Mouse (Mus musculus) mouse trophoblast stem cell (cell line): Measurements from ENCODE around the gene Gfod1.

Source experiments
- in situ Hi-C, 2 experiments: fragments of 300-500 bp; cut with MseI, MboI; formaldehyde crosslinking; loops; 2 replicates in 1 of 2; 3 replicates in 1 of 2; pipeline ENCODE4 v1.15.1; 2025

Gfod1 gene

GRCm38 (mm10) chr13:43203641-43204040 is 100.3 kb downstream of the Gfod1 start:
- in situ Hi-C loops = no loop called here

- in situ Hi-C loops = no loop called here
These were observed 100.7 kb downstream of the Gfod1 start for GRCm38 (mm10) chr13:43203234-43203633.

GRCm38 (mm10) chr13:43202351-43202750 is 101.6 kb downstream of the Gfod1 start:
- in situ Hi-C loops = no loop called here

DNA sequence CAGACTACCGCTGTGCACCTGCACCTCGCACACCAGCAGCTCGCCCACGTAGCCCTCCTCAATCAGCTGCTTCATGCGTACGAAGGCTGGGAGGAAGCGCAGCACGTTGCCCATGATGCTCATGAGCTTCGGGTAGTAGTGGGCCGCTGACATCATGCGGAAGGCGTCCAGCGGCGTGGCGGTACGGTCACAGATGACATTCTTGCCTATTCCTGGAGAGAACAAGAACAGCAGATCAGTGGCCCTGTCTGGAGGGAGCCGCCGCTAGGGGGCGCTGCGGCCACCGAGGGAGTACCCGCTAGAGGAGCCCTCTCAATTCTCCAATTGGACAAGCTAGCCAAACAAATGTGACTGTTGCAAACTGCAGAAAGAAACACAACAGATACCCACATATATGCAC is 102.9 kb downstream of the Gfod1 start:
- in situ Hi-C loops = no loop called here

DNA sequence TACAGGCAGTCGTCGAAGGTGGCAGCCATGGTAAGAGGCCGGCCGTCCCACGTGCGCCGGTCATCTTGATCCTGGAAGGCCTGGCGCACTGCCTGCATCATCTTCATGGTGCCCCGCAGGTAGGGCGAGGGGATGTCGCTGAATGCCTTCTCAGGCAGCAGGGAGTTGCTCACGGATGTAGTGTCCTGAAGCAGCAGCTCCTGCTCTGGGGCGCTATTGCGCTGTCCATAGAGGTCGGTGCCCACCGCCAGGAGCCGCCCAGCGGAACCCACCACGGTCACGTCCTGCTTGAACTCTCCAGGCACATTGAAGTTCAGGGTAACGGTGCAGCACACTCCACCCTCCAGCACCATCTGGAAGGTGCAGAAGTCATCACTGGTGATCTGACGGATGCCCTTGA is 103.5 kb downstream of the Gfod1 start:
- in situ Hi-C loops = no loop called here

GRCm38 (mm10) chr13:43199749-43200148 is 104.2 kb downstream of the Gfod1 start:
- in situ Hi-C loops = loop anchor here in 1 of 2 experiments (10.0 kb wide), 1 partner anchor 125 kb away; no protein-coding TSS in a partner anchor

DNA sequence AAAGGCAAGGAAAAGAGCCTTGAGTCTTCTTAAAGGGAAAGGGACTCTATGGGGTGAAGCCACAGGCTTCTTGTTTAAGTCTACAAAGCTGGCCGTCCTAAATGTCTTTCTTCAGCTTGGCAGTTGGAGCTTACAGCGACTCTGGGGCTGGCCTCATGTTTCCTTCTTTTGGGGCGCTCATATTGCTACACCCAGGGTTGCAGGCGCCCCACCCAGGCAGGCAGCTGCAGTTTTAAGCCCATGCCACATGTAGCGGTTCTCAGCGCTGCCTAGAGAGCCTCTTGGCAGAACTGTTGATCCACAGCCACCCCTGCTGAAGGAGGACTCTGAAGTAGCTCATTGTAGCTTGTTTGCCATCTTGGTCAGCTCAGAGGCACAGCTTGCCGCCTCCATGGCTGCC is 104.7 kb downstream of the Gfod1 start:
- in situ Hi-C loops = loop anchor here in 1 of 2 experiments (10.0 kb wide), 1 partner anchor 126 kb away; no protein-coding TSS in a partner anchor

DNA sequence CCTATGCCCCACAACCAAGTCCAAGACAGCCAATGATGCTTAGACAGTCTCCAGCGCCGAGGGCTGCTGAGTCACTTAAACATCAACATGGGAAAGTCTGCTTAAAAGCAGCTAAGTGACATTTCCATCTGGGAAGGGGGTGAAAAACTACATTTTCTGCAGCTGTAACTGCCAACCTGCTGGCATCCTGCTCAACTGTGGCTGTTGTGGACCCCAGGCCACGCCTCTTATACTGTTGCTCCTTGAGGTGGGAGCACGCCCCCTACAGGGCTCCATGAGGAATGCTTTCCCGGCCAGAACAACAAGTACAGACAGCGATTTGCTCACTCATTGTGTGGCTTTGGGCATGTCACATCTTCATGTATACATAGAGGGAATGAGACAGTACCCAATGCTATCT is 106.8 kb downstream of the Gfod1 start:
- in situ Hi-C loops = loop anchor here in 1 of 2 experiments (10.0 kb wide), 1 partner anchor 128 kb away; no protein-coding TSS in a partner anchor

GRCm38 (mm10) chr13:43196000-43196399 is 108.0 kb downstream of the Gfod1 start:
- in situ Hi-C loops = loop anchor here in 1 of 2 experiments (10.0 kb wide), 1 partner anchor 129 kb away; no protein-coding TSS in a partner anchor

- in situ Hi-C loops = loop anchor here in 1 of 2 experiments (10.0 kb wide), 1 partner anchor 131 kb away; no protein-coding TSS in a partner anchor
These were observed 110.0 kb downstream of the Gfod1 start for GRCm38 (mm10) chr13:43193932-43194331.

DNA sequence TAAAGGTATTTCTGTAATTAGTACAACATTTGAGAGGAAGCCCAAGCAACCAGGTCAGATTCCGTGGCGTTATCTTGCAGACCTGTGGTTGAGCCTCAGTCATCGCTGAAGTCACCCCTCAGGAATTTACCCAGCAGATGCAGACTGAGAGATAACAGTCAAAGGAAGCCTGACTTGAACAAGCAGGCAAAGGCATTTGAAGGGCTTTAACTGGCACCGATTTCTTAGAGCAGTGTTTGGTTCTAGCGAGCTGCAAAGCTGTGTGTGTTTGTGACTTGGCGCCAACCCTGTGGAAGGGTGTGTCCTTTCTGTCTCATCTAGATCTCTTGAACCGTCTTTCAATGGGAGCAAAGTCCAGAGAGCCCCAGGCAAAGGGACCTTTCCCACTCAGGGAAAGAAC is 110.7 kb downstream of the Gfod1 start:
- in situ Hi-C loops = loop anchor here in 1 of 2 experiments (10.0 kb wide), 1 partner anchor 132 kb away; no protein-coding TSS in a partner anchor

- in situ Hi-C loops = loop anchor here in 1 of 2 experiments (10.0 kb wide), 1 partner anchor 133 kb away; no protein-coding TSS in a partner anchor
These were observed 112.2 kb downstream of the Gfod1 start for GRCm38 (mm10) chr13:43191741-43192192.

DNA sequence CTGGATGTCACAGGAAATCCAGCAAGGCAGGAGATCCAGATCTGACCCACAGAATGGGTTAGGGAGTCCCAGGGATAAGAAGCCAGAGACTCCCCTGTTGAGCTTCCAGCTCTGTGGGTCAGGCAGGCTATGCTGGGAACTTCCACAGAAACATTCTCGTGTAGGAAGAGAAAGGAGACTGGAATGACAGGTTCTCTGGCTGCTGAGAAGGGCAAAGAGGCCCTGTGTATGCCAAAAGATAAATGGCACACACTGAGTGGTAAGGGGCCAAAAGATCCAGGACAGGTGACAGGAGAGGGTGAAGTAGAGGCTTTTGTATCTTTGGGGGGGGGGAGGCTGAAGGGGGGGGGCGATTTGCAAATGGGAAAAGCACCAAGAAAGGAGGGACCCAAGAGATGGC is 112.7 kb downstream of the Gfod1 start:
- in situ Hi-C loops = loop anchor here in 1 of 2 experiments (10.0 kb wide), 1 partner anchor 134 kb away; no protein-coding TSS in a partner anchor

DNA sequence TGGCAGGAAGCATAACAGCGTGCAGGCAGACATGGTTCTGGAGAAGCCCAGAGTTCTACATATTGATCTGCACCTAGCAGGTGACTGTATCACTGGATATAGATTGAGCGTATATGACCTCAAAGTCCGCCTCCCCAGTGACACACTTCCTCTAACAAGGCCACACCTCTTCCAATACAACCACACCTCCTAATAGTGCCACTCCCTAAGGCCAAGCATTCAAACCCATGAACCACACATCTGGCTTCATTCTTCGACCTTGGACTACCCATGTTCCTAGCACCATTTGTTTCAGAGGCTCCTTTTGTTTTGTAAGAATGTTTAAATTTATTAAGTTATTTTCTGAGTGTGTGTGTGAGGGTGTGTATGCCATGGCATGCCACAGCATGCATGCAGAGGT is 116.2 kb downstream of the Gfod1 start:
- in situ Hi-C loops = loop anchor here in 1 of 2 experiments (10.0 kb wide), 1 partner anchor 117 kb away; the partner anchor contains the start of gene Gfod1

DNA sequence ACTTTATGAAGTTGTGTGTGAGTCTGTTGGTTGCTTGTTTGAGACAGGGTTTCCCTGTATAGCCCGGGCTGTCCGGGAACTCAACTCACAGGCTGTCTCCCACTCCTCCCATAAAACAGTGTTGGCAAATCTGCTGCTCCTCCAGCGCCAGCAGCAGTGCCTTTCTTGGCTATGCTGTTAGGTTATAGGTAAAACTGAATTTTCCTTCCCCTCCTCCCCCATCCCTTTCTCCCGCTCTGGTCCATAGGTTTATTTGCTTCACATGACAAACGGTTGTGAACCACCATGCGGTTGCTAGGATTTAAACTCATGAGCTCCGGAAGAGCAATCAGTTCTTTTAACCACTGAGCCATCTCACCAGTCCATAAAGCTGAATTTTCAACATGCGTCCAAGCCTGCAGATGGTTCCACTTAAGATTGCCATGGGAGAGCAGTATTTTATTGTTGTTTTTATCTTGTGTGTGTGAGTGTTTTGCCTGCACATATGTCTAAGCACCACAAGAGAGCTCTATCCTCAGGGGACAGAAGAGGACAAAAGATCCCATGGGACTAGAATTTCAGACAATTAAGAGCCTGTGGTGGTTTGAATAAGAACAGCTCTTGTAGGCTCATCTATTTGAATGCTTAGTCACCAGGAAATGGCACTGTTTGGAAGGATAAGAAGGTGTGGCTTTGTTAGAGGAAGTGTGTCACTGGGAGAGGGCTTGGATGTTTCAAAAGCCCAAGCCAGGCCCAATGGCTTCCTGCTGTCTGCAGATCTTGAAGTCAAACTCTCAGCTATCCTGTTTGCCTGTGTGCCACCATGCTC is 120.5 kb downstream of the Gfod1 start:
- in situ Hi-C loops = loop anchor here in 1 of 2 experiments (10.0 kb wide), 1 partner anchor 121 kb away; the partner anchor contains the start of gene Gfod1

DNA sequence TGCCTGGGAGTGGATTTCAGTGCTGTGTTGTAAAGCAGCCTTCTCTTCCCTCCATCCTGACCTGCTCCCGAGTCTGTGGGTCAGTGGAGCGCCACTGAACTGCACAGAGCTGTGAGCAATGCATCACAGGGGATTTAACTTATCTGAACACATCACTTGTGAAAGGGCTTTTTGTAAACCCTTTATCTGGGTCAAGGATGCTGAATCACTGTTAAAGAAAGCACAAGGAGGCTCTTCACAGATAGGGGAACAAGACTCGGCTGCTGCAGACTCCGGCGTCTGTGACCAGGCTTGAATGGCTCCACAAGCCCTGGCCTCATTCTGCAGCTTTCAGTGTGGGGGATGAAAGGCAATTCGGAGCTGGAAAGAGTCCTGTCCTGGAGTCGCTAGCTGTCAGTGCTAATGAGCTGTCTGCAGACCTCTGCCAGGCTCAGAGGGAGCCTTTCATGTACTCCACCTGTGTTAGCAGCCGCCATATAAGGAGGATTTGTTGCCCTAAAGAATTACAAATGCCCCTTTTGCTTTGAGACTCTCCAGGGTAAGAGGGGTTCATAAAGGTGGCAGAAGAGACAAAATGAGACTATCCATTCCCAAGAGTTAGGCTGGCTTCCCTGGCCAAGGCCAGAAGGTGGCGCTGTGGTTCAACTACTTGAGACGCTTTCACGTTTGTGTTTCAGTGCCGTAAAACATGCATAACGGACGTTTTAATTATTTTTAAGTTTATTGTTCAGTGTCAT is 121.3 kb downstream of the Gfod1 start:
- in situ Hi-C loops = loop anchor here in 1 of 2 experiments (10.0 kb wide), 1 partner anchor 122 kb away; the partner anchor contains the start of gene Gfod1

DNA sequence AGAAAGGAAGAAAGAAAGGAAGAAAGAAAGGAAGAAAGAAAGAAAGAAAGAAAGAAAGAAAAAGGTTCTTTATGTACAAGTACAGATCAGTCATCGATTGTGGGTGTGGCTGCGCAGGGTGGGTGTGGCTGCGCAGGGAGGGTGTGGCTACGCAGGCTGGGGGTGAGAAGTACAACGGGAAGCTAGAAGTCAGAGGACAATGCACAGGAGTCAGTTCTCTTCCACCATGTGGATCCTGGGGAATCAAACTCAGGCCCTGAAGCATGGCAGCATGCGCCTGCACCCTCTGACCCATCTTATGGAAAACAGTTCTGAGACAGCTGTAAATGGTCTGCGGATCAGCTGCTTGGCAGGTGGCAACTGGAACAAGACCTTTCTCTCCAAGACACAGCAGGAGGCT is 122.9 kb downstream of the Gfod1 start:
- in situ Hi-C loops = loop anchor here in 1 of 2 experiments (10.0 kb wide), 1 partner anchor 124 kb away; the partner anchor contains the start of gene Gfod1

- in situ Hi-C loops = loop anchor here in 1 of 2 experiments (10.0 kb wide), 1 partner anchor 147 kb away; no protein-coding TSS in a partner anchor
These were observed 126.7 kb downstream of the Gfod1 start for GRCm38 (mm10) chr13:43177317-43177716.

DNA sequence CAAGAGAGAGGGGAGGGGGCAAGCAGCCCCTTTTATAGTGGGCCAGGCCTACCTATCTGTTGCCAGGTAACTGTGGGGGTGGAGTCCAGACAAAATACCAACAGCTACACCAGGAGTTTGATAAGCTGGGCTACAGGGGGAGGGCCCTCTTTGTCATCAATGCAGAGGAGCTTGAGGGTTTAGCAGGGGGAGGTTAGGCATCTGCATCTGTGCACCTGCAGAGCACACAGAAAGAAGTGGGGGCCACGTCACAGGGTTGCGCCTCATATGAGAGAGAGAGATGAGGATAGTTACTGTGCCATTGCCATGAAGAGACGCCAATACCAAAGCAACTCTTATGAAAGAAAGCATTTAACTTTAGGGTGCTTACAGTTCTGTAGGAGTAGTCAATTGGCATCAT is 127.3 kb downstream of the Gfod1 start:
- in situ Hi-C loops = loop anchor here in 1 of 2 experiments (10.0 kb wide), 1 partner anchor 148 kb away; no protein-coding TSS in a partner anchor

- in situ Hi-C loops = loop anchor here in 1 of 2 experiments (10.0 kb wide), 1 partner anchor 152 kb away; no protein-coding TSS in a partner anchor
These were observed 130.7 kb downstream of the Gfod1 start for GRCm38 (mm10) chr13:43173262-43173661.

DNA sequence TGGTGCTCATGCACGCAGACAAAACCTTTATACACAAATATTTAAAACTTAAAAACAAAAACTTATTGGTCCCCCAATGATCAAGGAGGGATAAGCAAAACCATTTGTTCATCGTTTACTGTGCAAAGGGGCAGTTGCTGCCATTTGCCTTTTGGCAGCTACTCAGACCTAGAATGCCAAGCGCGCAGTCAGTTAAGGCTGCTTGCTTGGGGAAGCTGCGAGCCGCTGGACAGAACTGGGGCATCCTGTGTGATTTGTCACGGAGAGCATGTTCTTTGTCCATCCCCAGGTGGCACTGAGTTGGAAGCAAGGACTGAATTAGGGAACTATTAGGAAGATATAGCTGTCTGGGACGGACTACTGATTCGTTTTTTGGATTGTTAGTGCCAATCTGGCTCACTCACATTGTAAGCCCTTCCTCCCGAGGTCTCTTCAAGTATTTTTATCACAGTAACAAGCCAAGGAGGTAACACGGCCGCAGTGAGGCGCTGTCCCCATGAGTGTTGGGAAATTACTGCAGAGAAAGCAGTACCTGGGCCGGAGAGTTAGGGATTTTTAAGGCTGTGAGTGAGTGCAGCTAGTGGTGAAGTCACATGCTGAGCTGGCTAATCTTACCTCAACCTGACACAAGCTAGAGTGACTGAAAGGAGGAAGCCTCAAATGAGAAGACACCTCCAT is 131.8 kb downstream of the Gfod1 start:
- in situ Hi-C loops = loop anchor here in 1 of 2 experiments (10.0 kb wide), 1 partner anchor 153 kb away; no protein-coding TSS in a partner anchor
